Mouse (Mus musculus): ENCODE data around the gene Dag1. TPM values are rescaled to one million over a fixed set of nuclear protein-coding genes. Genes with fewer than 3 reads are reported as not detected.

Gene Dag1
- polyA plus RNA-seq, 1 experiment from 2014 or later: 76.7 TPM

DNA sequence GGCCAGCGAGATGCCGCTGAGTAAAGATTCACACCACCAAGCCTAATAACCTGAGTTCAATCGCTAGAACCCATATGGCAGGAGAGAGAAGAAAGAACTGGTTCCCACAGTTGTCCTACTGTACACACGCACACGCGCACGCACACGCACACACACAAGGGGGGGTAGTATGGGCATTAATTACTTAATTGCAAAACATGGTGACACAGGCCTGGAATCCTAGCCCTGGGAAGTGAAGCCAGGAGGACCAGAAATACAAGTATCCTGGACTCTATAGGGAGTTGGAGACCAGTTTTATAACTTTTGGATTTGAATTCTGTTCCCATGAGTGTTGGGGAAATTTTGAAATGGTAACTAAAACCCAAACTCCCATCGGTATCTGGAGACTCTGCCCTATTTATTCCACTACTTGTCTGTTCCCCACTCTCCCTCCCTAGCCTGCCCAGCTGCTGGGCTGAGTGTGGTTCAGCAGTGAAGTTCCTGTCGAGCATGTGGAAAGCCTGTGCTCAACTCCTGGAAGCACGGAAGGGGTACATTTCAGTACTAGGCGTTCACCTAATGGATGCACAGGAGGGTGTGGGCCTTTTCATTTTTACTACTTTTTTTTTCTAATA is 43.9 kb downstream of the Dag1 start:
- Histone ChIP-seq H3K9me3 (ENCODE audit: control insufficient read depth, low read length) (no peaks in the 10 kb centered on the region), H3K36me3 (replicated peaks; ENCODE audit: control insufficient read depth, insufficient read depth) (peaks cover 26% of the 10 kb centered on the region), H3K4me2 (replicated peaks) (no peak overlapping the region), H3K9ac (no peak overlapping the region), H3K27ac (no peak overlapping the region), H3K4me1 (replicated peaks; ENCODE audit: control insufficient read depth, insufficient read depth, low read length) (no peaks in the 10 kb centered on the region), H3K4me3 (replicated peaks; ENCODE audit: low read length) (no peak overlapping the region), H3K27me3 (ENCODE audit: control insufficient read depth, insufficient read depth, low read length) (no peaks in the 10 kb centered on the region)
- 89% methylated on average over 12 of the region's 12 CpGs for WGBS
- ATAC-seq (ENCODE audit: low FRiP score): no peak
- DNase-seq (ENCODE audit: low spot score): no peak

DNA sequence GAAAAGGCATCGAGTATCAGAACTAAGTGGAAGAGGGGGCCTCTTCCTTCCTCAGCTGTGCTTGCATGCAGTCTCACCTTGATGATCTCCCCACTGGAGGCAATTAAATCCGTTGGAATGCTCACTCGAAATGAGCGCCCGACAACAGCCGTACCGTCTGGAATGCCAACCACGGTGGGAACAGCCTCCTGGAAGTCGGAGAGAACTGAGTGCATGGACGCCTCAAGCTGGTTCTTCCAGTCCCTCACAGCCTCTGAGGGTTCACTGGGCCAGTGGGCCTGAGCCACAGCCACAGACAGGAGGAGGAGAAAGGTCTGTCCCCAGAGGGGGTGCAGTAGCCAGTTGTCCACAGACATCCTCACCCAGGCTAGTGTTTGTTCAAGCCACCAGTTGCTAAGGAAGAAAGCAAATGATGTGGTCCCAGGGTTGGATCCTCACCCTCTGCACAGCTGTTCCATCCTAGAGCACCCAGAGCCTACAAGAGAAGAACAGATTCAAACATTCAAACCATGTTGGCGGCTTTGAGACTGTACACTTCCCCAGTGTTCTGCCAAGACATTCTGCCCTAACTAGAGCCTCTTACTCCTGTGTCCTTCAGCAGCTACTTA is 45.7 kb downstream of the Dag1 start:
- WGBS: 77% methylated on average over 11 of the region's 11 CpGs
- ATAC-seq (ENCODE audit: low FRiP score) (no peak), DNase-seq (ENCODE audit: low spot score) (no peak)
- H3K4me3 ChIP-seq (replicated peaks; ENCODE audit: low read length): no peak overlapping the region
- no peaks in the 10 kb centered on the region for H3K27me3 ChIP-seq (ENCODE audit: control insufficient read depth, insufficient read depth, low read length)
- H3K36me3 ChIP-seq (replicated peaks; ENCODE audit: control insufficient read depth, insufficient read depth): peaks cover 26% of the 10 kb centered on the region
- H3K9ac ChIP-seq: no peak overlapping the region
- H3K27ac ChIP-seq: no peak overlapping the region
- H3K4me2 ChIP-seq (replicated peaks): no peak overlapping the region
- peaks cover 9% of the 10 kb centered on the region for H3K4me1 ChIP-seq (replicated peaks; ENCODE audit: control insufficient read depth, insufficient read depth, low read length)
- H3K9me3 ChIP-seq (ENCODE audit: control insufficient read depth, low read length): no peaks in the 10 kb centered on the region

DNA sequence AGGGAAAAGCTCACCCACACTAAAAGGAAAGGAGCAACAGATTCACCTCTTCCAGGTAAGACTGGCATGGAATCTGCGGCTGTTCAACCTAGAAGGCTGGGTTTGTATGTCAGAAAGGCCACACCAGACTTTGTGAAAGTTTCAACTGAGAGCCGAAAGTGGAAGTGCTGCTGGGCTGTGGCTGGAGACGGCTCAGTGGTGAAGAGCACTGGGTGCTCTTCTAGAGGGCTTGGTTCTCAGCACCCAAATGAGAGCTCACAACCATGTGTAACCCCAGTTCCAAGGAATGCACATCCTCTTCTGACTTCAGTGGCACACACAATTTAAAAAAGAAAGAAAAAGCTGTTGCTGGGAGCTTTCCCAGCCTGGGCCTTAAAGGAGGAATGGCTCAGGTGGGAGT is 46.4 kb downstream of the Dag1 start:
- peaks cover 15% of the 10 kb centered on the region for H3K4me1 ChIP-seq (replicated peaks; ENCODE audit: control insufficient read depth, insufficient read depth, low read length)
- 96% methylated on average over 3 of the region's 3 CpGs for WGBS

DNA sequence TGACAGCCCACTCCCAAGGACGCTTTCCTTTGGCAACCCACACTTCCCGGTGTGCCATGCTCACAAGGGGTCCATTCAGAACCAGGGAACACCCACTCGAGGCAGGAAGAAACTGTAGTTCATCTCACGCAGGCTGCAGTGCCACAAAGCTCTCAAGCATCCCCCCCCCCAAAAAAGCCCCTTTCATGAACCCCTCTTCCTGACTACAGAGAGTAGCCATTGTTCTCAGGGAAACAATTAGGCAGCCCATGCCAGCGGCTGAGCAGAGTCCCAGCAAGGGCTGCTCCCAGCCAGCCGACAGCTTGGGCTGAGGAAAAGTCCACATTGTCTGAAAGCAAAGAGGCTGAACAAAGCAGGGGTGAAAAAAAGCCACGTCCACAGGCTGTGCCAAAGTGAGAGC is 50.7 kb downstream of the Dag1 start:
- Histone ChIP-seq H3K4me3 (replicated peaks; ENCODE audit: low read length) (no peak overlapping the region), H3K4me1 (replicated peaks; ENCODE audit: control insufficient read depth, insufficient read depth, low read length) (peaks cover 19% of the 10 kb centered on the region), H3K9ac (peak overlapping the region; percentile 41), H3K36me3 (replicated peaks; ENCODE audit: control insufficient read depth, insufficient read depth) (peaks cover 40% of the 10 kb centered on the region), H3K4me2 (replicated peaks) (peak overlapping the region; percentile 18; the same call in 1 of the 2 replicates), H3K27ac (peak overlapping the region; percentile 78), H3K9me3 (ENCODE audit: control insufficient read depth, low read length) (no peaks in the 10 kb centered on the region), H3K27me3 (ENCODE audit: control insufficient read depth, insufficient read depth, low read length) (no peaks in the 10 kb centered on the region)
- peak; percentile 55 for DNase-seq (ENCODE audit: low spot score)
- peak; percentile 71; the same call in 1 of the 2 replicates for ATAC-seq (ENCODE audit: low FRiP score)
- 8% methylated on average over 7 of the region's 7 CpGs for WGBS

More for the DNA sequence above, 46.4 kb downstream of the Dag1 start:
- Histone ChIP-seq H3K9ac (no peak overlapping the region), H3K9me3 (ENCODE audit: control insufficient read depth, low read length) (no peaks in the 10 kb centered on the region), H3K4me2 (replicated peaks) (no peak overlapping the region), H3K27me3 (ENCODE audit: control insufficient read depth, insufficient read depth, low read length) (no peaks in the 10 kb centered on the region), H3K36me3 (replicated peaks; ENCODE audit: control insufficient read depth, insufficient read depth) (peaks cover 26% of the 10 kb centered on the region), H3K4me3 (replicated peaks; ENCODE audit: low read length) (no peak overlapping the region), H3K27ac (no peak overlapping the region)
- DNase-seq (ENCODE audit: low spot score) (no peak), ATAC-seq (ENCODE audit: low FRiP score) (no peak)

DNA sequence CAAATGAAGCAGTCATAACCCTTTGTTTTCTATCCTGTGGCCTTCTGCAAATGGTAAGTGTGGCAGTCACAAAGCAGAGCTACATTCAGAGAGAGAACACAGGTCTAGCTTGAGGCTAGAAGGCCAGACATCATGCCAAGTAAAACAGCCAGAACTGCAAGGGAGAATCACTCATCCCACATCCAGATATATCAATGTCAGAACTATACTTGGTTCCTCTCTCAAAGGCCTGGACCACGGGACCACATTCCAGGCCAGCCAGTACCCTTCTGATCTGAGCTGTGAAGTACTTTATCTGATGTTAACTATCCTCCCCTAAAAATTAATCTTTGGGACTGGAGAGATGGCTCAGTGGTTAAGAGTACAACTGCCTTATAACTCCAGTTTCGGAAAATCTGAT is 51.3 kb downstream of the Dag1 start:
- WGBS: 72% methylated on average over 2 of the region's 2 CpGs
- H3K9me3 ChIP-seq (ENCODE audit: control insufficient read depth, low read length): no peaks in the 10 kb centered on the region
- peak overlapping the region; percentile 78; the same call in 1 of the 2 replicates for H3K27ac ChIP-seq

DNA sequence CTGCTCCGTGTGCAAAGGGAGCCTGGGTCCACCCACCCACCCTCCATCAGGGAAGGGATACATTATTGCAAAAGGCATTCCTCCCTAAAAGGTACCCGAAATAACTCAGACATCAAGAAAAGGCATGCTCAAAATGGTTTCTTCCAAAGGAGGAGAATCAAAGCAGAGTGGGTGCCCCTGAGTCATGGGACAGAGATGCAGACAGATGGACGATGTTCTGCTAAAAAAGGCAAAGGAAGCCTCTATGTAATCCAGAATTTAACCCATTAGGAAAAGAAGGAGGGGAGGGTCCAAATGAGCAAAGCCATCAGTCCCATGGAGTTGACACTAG is 58.2 kb downstream of the Dag1 start:
- peaks cover 19% of the 10 kb centered on the region for H3K4me1 ChIP-seq (replicated peaks; ENCODE audit: control insufficient read depth, insufficient read depth, low read length)
- ATAC-seq (ENCODE audit: low FRiP score) (no peak), DNase-seq (ENCODE audit: low spot score) (no peak)
- H3K27ac ChIP-seq: peak overlapping the region; percentile 81
- no peaks in the 10 kb centered on the region for H3K27me3 ChIP-seq (ENCODE audit: control insufficient read depth, insufficient read depth, low read length)
- peaks cover 36% of the 10 kb centered on the region for H3K36me3 ChIP-seq (replicated peaks; ENCODE audit: control insufficient read depth, insufficient read depth)
- no peak overlapping the region for H3K4me2 ChIP-seq (replicated peaks)
- 65% methylated on average over 3 of the region's 3 CpGs for WGBS
- no peak overlapping the region for H3K9ac ChIP-seq
- no peaks in the 10 kb centered on the region for H3K9me3 ChIP-seq (ENCODE audit: control insufficient read depth, low read length)
- no peak overlapping the region for H3K4me3 ChIP-seq (replicated peaks; ENCODE audit: low read length)

More for the DNA sequence above, 51.3 kb downstream of the Dag1 start:
- H3K4me1 ChIP-seq (replicated peaks; ENCODE audit: control insufficient read depth, insufficient read depth, low read length): peaks cover 19% of the 10 kb centered on the region
- no peak overlapping the region for H3K4me3 ChIP-seq (replicated peaks; ENCODE audit: low read length)
- no peaks in the 10 kb centered on the region for H3K27me3 ChIP-seq (ENCODE audit: control insufficient read depth, insufficient read depth, low read length)
- no peak for ATAC-seq (ENCODE audit: low FRiP score)
- DNase-seq (ENCODE audit: low spot score): no peak
- peaks cover 40% of the 10 kb centered on the region for H3K36me3 ChIP-seq (replicated peaks; ENCODE audit: control insufficient read depth, insufficient read depth)
- no peak overlapping the region for H3K9ac ChIP-seq
- no peak overlapping the region for H3K4me2 ChIP-seq (replicated peaks)

DNA sequence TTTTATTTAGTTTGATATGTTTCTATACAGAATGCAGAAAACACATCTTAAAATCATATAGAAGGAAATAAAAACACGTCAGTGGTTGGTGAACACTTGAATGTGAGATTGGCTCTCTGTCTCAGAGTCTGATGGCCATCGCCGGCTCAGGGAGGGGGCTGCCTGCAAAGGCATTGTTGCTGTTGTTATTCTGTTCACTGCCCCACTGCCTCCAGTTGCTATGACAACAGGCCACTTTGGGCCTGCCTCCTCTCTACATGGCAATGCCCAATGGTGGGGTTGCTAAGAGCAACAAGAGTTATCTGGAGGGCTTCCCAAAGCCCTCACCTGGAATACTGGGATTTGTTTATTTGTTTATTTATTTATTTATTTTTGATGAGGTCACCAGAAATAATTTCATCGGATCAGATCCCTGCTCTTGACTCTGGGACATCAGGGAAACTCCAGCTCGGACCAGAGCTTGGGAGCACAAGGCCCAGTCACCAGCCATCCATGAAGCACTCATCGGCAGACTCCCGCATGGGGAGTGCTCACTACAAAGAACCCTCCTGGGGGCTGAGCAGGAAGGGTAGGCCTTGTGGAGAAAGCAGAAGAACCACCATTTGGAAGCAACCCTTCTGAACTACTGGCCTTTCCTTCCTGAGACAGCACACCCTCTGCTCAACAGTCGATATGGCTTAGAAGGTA is 58.7 kb downstream of the Dag1 start:
- ATAC-seq (ENCODE audit: low FRiP score) (peak; percentile 68; the same call in 1 of the 2 replicates), DNase-seq (ENCODE audit: low spot score) (peak; percentile 62)
- Histone ChIP-seq H3K27ac (peak overlapping the region; percentile 81), H3K4me2 (replicated peaks) (no peak overlapping the region), H3K4me1 (replicated peaks; ENCODE audit: control insufficient read depth, insufficient read depth, low read length) (peaks cover 19% of the 10 kb centered on the region), H3K27me3 (ENCODE audit: control insufficient read depth, insufficient read depth, low read length) (no peaks in the 10 kb centered on the region), H3K4me3 (replicated peaks; ENCODE audit: low read length) (no peak overlapping the region), H3K9ac (no peak overlapping the region), H3K36me3 (replicated peaks; ENCODE audit: control insufficient read depth, insufficient read depth) (peaks cover 36% of the 10 kb centered on the region), H3K9me3 (ENCODE audit: control insufficient read depth, low read length) (no peaks in the 10 kb centered on the region)
- 23% methylated on average over 8 of the region's 8 CpGs for WGBS

DNA sequence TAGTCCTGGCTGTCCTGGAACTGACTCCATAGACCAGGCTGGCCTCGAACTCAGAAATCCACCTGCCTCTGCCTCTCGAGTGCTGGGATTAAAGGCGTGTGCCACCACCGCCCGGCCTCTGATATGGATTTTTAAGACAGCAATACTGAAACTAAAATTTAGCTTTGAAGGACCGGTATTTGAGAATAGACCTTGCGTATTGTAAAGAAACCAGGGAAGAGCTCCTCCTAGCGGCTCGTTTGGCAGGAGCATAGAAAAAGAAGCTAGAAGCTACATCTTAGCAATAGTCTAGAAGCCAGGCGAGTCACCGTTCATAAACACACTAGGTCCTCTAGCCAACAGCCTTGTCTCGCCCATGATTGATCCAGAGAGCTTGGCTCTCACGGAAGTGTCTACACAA is 60.7 kb downstream of the Dag1 start:
- DNase-seq (ENCODE audit: low spot score) (peak; percentile 86), ATAC-seq (ENCODE audit: low FRiP score) (no peak)
- Histone ChIP-seq H3K9ac (no peak overlapping the region), H3K36me3 (replicated peaks; ENCODE audit: control insufficient read depth, insufficient read depth) (peaks cover 18% of the 10 kb centered on the region), H3K27me3 (ENCODE audit: control insufficient read depth, insufficient read depth, low read length) (no peaks in the 10 kb centered on the region), H3K9me3 (ENCODE audit: control insufficient read depth, low read length) (no peaks in the 10 kb centered on the region), H3K27ac (no peak overlapping the region), H3K4me3 (replicated peaks; ENCODE audit: low read length) (no peak overlapping the region), H3K4me2 (replicated peaks) (no peak overlapping the region), H3K4me1 (replicated peaks; ENCODE audit: control insufficient read depth, insufficient read depth, low read length) (peaks cover 19% of the 10 kb centered on the region)
- 43% methylated on average over 13 of the region's 13 CpGs for WGBS

DNA sequence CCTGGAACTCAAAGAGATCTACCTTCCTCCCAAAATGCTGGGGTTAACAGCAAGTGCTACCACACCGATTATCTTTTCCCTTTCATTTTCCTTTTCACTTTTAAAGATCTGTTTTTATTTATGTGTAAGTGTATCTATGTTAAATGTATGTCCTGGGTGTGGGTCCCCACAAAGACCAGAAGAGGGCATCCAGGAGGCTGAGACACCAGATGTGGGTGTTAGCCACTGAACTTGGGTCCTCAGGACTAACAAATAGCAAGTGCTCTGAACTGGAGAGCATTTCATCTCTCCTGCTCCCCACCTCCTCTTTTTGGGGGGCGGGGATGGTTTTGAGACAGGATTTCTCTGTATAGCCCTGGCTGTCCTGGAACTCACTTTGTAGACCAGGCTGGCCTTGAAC is 61.6 kb downstream of the Dag1 start:
- DNase-seq (ENCODE audit: low spot score) (no peak), ATAC-seq (ENCODE audit: low FRiP score) (no peak)
- Histone ChIP-seq H3K4me1 (replicated peaks; ENCODE audit: control insufficient read depth, insufficient read depth, low read length) (peaks cover 25% of the 10 kb centered on the region), H3K9me3 (ENCODE audit: control insufficient read depth, low read length) (no peaks in the 10 kb centered on the region), H3K27ac (no peak overlapping the region), H3K4me3 (replicated peaks; ENCODE audit: low read length) (no peak overlapping the region), H3K36me3 (replicated peaks; ENCODE audit: control insufficient read depth, insufficient read depth) (peaks cover 10% of the 10 kb centered on the region), H3K9ac (no peak overlapping the region), H3K27me3 (ENCODE audit: control insufficient read depth, insufficient read depth, low read length) (no peaks in the 10 kb centered on the region), H3K4me2 (replicated peaks) (no peak overlapping the region)
- 99% methylated on average over 2 of the region's 2 CpGs for WGBS

Measured in hindbrain, embryonic 14.5 days (tissue).